Mouse (Mus musculus): ENCODE measurements around the gene 2900026A02Rik. TPM values are rescaled to one million over a fixed set of nuclear protein-coding genes. Genes with fewer than 3 reads are reported as not detected.
"Not testable (repeated sequence)": the region's sequence is repeated elsewhere in the genome, so short reads cannot be mapped to it uniquely, and the experiment has no call there.

2900026A02Rik gene
- polyA plus RNA-seq, 1 experiment from 2014 or later: 12.6 TPM

GRCm38 (mm10) chr5:113115896-113116295, 105.1 kb downstream of the 2900026A02Rik start:
- Histone ChIP-seq H3K27ac (ENCODE audit: low read length) (no peak overlapping the region), H3K36me3 (ENCODE audit: control insufficient read depth, insufficient read depth, low read length) (no peaks in the 10 kb centered on the region), H3K9me3 (ENCODE audit: control insufficient read depth, low read length) (no peaks in the 10 kb centered on the region), H3K4me3 (ENCODE audit: low read length) (no peak overlapping the region), H3K4me1 (replicated peaks; ENCODE audit: control insufficient read depth, insufficient read depth, low read length) (peaks cover 43% of the 10 kb centered on the region), H3K27me3 (ENCODE audit: control insufficient read depth, insufficient read depth, low read depth, low read length) (no peaks in the 10 kb centered on the region), H3K9ac (ENCODE audit: low read length) (no peak overlapping the region), H3K4me2 (ENCODE audit: low read depth, low read length) (no peak overlapping the region)
- WGBS: 60% methylated on average over 10 of the region's 10 CpGs
- no peak for ATAC-seq (ENCODE audit: low read depth)

GRCm38 (mm10) chr5:113114264-113115225, 106.5 kb downstream of the 2900026A02Rik start:
- no peak overlapping the region for H3K4me3 ChIP-seq (ENCODE audit: low read length)
- H3K36me3 ChIP-seq (ENCODE audit: control insufficient read depth, insufficient read depth, low read length): no peaks in the 10 kb centered on the region
- no peak overlapping the region for H3K4me2 ChIP-seq (ENCODE audit: low read depth, low read length)
- WGBS: 38% methylated on average over 20 of the region's 20 CpGs
- ATAC-seq (ENCODE audit: low read depth): no peak
- H3K9me3 ChIP-seq (ENCODE audit: control insufficient read depth, low read length): no peaks in the 10 kb centered on the region
- H3K4me1 ChIP-seq (replicated peaks; ENCODE audit: control insufficient read depth, insufficient read depth, low read length): peaks cover 41% of the 10 kb centered on the region
- H3K27me3 ChIP-seq (ENCODE audit: control insufficient read depth, insufficient read depth, low read depth, low read length): no peaks in the 10 kb centered on the region
- H3K27ac ChIP-seq (ENCODE audit: low read length): peak overlapping the region; percentile 94
- H3K9ac ChIP-seq (ENCODE audit: low read length): 0 out of 2 replicates have a peak overlapping the region, but pooled peaks have one; percentile 13

- Histone ChIP-seq H3K9me3 (ENCODE audit: control insufficient read depth, low read length) (no peaks in the 10 kb centered on the region), H3K9ac (ENCODE audit: low read length) (peak overlapping the region; percentile 47), H3K27me3 (ENCODE audit: control insufficient read depth, insufficient read depth, low read depth, low read length) (no peaks in the 10 kb centered on the region), H3K36me3 (ENCODE audit: control insufficient read depth, insufficient read depth, low read length) (no peaks in the 10 kb centered on the region), H3K4me2 (ENCODE audit: low read depth, low read length) (0 out of 2 replicates have a peak overlapping the region, but pooled peaks have one; percentile 12), H3K4me3 (ENCODE audit: low read length) (no peak overlapping the region), H3K4me1 (replicated peaks; ENCODE audit: control insufficient read depth, insufficient read depth, low read length) (peaks cover 43% of the 10 kb centered on the region), H3K27ac (ENCODE audit: low read length) (peak overlapping the region; percentile 94)
- ATAC-seq (ENCODE audit: low read depth): peak; percentile 81
- WGBS: 22% methylated on average over 5 of the region's 5 CpGs
Observed at GRCm38 (mm10) chr5:113113120-113113519, 107.9 kb downstream of the 2900026A02Rik start.

GRCm38 (mm10) chr5:113111336-113111735, 109.7 kb downstream of the 2900026A02Rik start:
- 8% methylated on average over 4 of the region's 4 CpGs for WGBS
- Histone ChIP-seq H3K27ac (ENCODE audit: low read length) (0 out of 2 replicates have a peak overlapping the region, but pooled peaks have one; percentile 30), H3K36me3 (ENCODE audit: control insufficient read depth, insufficient read depth, low read length) (no peaks in the 10 kb centered on the region), H3K9ac (ENCODE audit: low read length) (no peak overlapping the region), H3K27me3 (ENCODE audit: control insufficient read depth, insufficient read depth, low read depth, low read length) (no peaks in the 10 kb centered on the region), H3K9me3 (ENCODE audit: control insufficient read depth, low read length) (no peaks in the 10 kb centered on the region), H3K4me2 (ENCODE audit: low read depth, low read length) (no peak overlapping the region), H3K4me1 (replicated peaks; ENCODE audit: control insufficient read depth, insufficient read depth, low read length) (peaks cover 51% of the 10 kb centered on the region), H3K4me3 (ENCODE audit: low read length) (no peak overlapping the region)
- ATAC-seq (ENCODE audit: low read depth): no peak

- Histone ChIP-seq H3K27ac (ENCODE audit: low read length) (peak overlapping the region; percentile 43; the same call in 1 of the 2 replicates), H3K9me3 (ENCODE audit: control insufficient read depth, low read length) (no peaks in the 10 kb centered on the region), H3K4me2 (ENCODE audit: low read depth, low read length) (no peak overlapping the region), H3K9ac (ENCODE audit: low read length) (no peak overlapping the region), H3K4me3 (ENCODE audit: low read length) (no peak overlapping the region), H3K4me1 (replicated peaks; ENCODE audit: control insufficient read depth, insufficient read depth, low read length) (peaks cover 51% of the 10 kb centered on the region), H3K36me3 (ENCODE audit: control insufficient read depth, insufficient read depth, low read length) (no peaks in the 10 kb centered on the region), H3K27me3 (ENCODE audit: control insufficient read depth, insufficient read depth, low read depth, low read length) (no peaks in the 10 kb centered on the region)
- no peak for ATAC-seq (ENCODE audit: low read depth)
- WGBS: 0% methylated on average over 1 of the region's 1 CpGs
Observed at GRCm38 (mm10) chr5:113110929-113111328, 110.1 kb downstream of the 2900026A02Rik start.

GRCm38 (mm10) chr5:113109651-113110050, 111.4 kb downstream of the 2900026A02Rik start:
- H3K9me3 ChIP-seq (ENCODE audit: control insufficient read depth, low read length); ATAC-seq (ENCODE audit: low read depth): not testable (repeated sequence)
- peaks cover 49% of the 10 kb centered on the region for H3K4me1 ChIP-seq (replicated peaks; ENCODE audit: control insufficient read depth, insufficient read depth, low read length)

GRCm38 (mm10) chr5:113108165-113108764, 112.8 kb downstream of the 2900026A02Rik start:
- Histone ChIP-seq H3K4me1 (replicated peaks; ENCODE audit: control insufficient read depth, insufficient read depth, low read length) (peaks cover 37% of the 10 kb centered on the region), H3K4me2 (ENCODE audit: low read depth, low read length) (no peak overlapping the region), H3K36me3 (ENCODE audit: control insufficient read depth, insufficient read depth, low read length) (no peaks in the 10 kb centered on the region), H3K9me3 (ENCODE audit: control insufficient read depth, low read length) (no peaks in the 10 kb centered on the region), H3K27ac (ENCODE audit: low read length) (peak overlapping the region; percentile 77), H3K27me3 (ENCODE audit: control insufficient read depth, insufficient read depth, low read depth, low read length) (no peaks in the 10 kb centered on the region), H3K9ac (ENCODE audit: low read length) (no peak overlapping the region), H3K4me3 (ENCODE audit: low read length) (no peak overlapping the region)
- ATAC-seq (ENCODE audit: low read depth): peak; percentile 4; the same call in 1 of the 2 replicates
- 53% methylated on average over 11 of the region's 11 CpGs for WGBS

More at GRCm38 (mm10) chr5:113109651-113110050, 111.4 kb downstream of the 2900026A02Rik start:
- not testable (repeated sequence) for H3K9ac ChIP-seq (ENCODE audit: low read length); H3K4me3 ChIP-seq (ENCODE audit: low read length); H3K4me2 ChIP-seq (ENCODE audit: low read depth, low read length); H3K27ac ChIP-seq (ENCODE audit: low read length); H3K36me3 ChIP-seq (ENCODE audit: control insufficient read depth, insufficient read depth, low read length); H3K27me3 ChIP-seq (ENCODE audit: control insufficient read depth, insufficient read depth, low read depth, low read length)
- WGBS: 85% methylated on average over 2 of the region's 2 CpGs

GRCm38 (mm10) chr5:113107709-113108108, 113.3 kb downstream of the 2900026A02Rik start:
- ATAC-seq (ENCODE audit: low read depth): peak; percentile 53
- Histone ChIP-seq H3K36me3 (ENCODE audit: control insufficient read depth, insufficient read depth, low read length) (no peaks in the 10 kb centered on the region), H3K9me3 (ENCODE audit: control insufficient read depth, low read length) (no peaks in the 10 kb centered on the region), H3K4me2 (ENCODE audit: low read depth, low read length) (no peak overlapping the region), H3K9ac (ENCODE audit: low read length) (no peak overlapping the region), H3K4me1 (replicated peaks; ENCODE audit: control insufficient read depth, insufficient read depth, low read length) (peaks cover 33% of the 10 kb centered on the region), H3K4me3 (ENCODE audit: low read length) (no peak overlapping the region), H3K27ac (ENCODE audit: low read length) (peak overlapping the region; percentile 77), H3K27me3 (ENCODE audit: control insufficient read depth, insufficient read depth, low read depth, low read length) (no peaks in the 10 kb centered on the region)
- WGBS: 39% methylated on average over 2 of the region's 3 CpGs

- Histone ChIP-seq H3K9ac (ENCODE audit: low read length) (no peak overlapping the region), H3K27ac (ENCODE audit: low read length) (peak overlapping the region; percentile 36), H3K4me3 (ENCODE audit: low read length) (no peak overlapping the region), H3K27me3 (ENCODE audit: control insufficient read depth, insufficient read depth, low read depth, low read length) (no peaks in the 10 kb centered on the region), H3K4me2 (ENCODE audit: low read depth, low read length) (no peak overlapping the region), H3K4me1 (replicated peaks; ENCODE audit: control insufficient read depth, insufficient read depth, low read length) (peaks cover 24% of the 10 kb centered on the region), H3K36me3 (ENCODE audit: control insufficient read depth, insufficient read depth, low read length) (no peaks in the 10 kb centered on the region), H3K9me3 (ENCODE audit: control insufficient read depth, low read length) (no peaks in the 10 kb centered on the region)
- peak; percentile 36; the same call in 1 of the 2 replicates for ATAC-seq (ENCODE audit: low read depth)
- 51% methylated on average over 7 of the region's 7 CpGs for WGBS
Observed at GRCm38 (mm10) chr5:113106594-113106993, 114.4 kb downstream of the 2900026A02Rik start.
